Mouse (Mus musculus) heart, adult 9 months (tissue): ENCODE results near the gene March1.

Experiments used
- DNase-seq, 2 experiments: peaks; one replicate each; pipeline ENCODE4 v3.0.0; 2022; ENCODE audit warnings: low spot score in 2 of 2

Gene March1

DNA sequence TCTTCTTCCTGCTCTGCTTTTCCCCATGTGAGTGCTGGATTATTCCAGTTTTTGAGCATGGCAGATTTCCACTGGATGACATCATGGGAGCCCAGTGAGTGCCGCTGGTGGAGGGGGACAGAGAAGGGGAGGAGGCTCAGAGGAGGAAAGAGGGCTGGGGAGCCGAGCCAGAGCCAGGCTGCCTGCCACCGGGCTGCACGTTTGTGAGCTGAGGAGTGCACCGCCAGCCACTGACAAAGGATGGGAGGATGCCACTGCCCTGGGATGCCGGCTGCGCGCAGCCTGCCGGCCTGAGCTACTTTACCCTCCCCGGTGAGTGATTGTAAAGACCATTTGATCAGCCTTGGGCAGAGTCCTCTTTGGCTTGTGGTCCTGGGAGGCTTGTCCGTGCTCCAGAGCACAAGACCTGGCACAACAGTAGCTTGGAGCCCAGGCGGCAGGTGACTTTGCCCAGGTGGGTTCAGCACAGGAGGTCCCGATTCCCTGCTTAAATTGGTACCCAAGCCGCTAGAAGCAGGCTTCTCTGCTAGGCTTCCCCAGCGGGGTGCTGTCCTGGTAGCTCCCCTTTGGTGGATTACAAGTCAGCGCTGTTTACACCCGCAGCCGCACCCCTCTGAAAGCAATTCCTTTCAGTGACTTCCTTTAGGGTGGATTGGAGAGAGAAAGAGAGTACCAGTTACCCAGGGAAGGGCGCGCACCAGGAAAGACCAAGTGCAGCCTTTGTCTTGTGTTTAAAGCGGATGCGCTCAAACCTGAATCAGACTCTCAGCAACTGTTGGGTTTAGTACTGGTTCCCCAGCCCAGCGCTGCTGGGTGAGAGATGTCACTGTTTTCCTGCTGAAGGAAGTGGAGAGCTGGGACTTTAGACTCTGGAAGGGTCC, at the start of gene March1:
Gene March1, plus strand, starts transcription at position 30 of the 881 bp plus-strand sequence.
- no peak for DNase-seq

DNA sequence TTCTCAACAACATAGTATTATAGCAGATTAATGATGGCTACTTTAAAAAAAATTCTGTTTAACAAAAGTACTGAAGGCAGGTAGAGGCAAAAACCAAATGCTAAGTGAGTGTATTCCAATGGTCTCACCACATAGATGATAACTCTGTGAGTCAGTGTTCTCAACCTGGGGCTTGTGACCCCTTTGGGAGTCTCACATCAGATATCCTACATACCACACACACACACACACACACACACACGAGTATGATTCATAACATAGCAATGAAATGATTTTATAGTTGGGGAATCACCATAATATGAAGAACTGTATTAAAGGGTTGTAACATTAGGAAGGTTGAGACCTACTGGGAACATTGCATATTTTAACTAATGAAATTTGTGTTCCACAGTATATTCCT, 30.8 kb upstream of the March1 start:
- DNase-seq: no peak

DNA sequence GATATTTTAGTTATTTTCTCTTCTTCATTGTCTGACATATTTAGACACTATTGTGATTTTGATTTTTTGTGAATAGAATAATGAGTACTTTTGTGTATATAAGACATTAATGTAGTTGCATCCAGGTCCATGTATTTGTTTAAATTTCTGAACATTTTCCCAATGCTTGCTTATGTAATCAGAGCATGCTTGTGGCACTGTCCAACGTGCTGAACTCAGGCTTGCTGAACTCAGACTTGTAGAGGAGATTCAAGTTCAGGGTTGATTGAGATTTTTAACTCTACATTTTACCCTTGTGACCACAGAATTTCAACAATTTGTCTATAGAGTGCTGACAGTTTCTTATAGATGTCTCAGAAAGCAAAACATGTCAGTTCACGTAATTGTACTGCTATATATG, 14.5 kb upstream of the March1 start:
- no peak for DNase-seq

DNA sequence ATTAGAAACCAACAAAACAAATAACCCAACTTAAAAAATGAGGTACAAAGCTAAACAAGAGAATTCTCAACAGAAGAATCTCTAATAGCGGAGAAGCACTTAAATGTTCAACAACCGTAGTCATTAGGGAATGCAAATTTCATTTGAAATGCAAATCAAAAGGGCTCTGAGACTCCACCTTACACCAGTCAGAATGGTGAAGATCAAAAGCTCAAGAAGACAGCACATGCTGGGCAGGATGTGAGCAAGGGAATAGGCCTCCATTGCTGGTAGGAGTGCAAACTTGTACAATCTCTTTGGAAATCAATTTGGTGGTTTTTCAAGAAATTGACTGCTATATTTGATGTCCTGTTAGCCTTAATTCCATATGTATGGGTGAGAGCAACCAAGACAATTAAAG, 8.2 kb upstream of the March1 start:
- no peak for DNase-seq

DNA sequence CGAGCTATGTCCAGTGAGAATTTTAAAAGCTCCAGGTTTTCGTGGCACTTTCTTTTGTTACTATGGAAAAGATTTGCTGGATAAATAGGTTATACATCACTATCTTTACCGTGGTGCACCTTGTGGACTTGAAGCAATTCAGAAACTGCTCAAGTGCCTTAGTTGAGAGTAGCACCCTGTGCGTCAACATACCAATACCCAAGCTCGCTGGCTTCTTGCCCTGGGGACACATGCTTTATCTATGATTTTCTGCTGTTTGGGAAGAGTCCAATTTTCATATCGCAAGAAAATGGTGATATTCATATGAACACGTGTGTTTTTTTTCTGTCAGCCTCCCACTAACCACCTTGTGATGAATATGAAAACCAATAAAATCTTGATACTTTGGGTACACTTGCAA, 1.3 kb downstream of the March1 start:
- DNase-seq: no peak

DNA sequence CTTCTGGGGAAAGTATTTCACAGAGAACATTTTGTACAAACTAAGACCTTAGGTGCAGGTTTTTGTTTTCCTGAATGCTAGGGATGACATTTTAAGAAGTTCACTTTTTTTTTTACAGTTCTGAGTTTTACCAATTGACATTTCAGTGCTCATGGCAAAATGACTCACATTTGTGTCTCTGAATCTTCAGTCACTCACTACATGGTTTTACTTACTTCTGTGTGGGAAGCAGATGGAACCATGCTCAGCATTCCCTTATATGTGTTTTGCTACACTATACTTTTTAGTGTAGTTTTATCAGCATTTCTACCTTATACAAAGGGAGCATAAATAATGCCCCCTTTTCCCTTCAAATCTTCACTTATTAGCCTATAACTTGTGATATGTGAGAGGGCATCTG, 27.2 kb downstream of the March1 start:
- no peak for DNase-seq

DNA sequence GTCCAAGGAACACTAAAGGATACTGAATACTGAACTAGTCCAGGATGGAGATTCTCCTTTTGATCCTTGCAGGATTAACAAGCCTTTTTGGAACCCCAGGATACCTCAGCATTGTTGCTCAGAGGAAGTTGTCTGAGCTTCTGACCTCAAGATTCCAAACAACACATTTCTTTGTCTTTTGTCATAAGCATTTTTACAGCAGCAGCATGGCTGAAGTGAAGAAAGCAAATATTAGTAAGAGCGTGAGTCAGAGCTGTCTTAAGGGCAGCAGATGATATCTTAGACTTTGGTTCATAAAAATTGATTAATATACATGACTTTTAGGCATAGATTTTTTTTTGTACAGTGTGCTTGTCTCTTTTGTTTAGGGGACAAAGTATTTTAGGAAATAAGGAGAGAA, 27.8 kb downstream of the March1 start:
- DNase-seq: no peak

DNA sequence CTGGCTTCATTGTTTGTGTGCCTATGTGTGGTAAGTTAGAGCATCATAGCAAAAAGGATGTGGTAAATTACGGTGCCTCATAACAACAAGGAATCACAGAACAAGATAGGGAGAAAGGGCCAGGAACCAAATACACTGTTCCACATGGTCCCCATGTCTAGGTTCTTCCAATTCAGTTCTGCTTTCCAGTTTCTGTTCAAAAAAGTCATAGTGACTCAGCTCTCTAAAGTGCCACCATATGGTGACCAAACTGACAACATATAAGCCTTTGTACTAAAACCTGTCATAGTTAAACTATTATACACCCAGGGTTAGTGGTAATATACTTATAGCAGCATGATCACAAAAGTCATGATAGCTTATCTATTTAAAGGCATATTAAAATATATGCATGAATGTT, 28.2 kb downstream of the March1 start:
- no peak for DNase-seq

DNA sequence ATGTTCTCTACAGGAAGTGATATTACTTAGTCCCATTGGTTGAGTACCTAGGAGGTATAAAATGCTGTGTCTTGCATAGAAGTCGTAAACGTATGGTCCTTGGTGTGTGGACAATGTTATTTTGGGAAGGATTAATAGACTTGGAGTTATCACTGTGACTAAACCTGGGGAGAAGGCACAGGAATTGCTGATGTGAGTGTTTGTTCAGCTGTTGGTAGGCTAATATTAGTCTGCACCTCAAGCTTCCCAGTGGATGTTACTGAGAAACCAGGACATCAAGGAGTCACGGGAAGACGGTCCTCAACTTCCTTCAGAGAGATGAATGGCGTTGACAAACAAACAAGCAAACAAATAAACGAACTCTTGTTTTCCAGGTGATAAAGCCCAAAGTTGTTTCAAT, 38.2 kb downstream of the March1 start:
- no peak for DNase-seq

DNA sequence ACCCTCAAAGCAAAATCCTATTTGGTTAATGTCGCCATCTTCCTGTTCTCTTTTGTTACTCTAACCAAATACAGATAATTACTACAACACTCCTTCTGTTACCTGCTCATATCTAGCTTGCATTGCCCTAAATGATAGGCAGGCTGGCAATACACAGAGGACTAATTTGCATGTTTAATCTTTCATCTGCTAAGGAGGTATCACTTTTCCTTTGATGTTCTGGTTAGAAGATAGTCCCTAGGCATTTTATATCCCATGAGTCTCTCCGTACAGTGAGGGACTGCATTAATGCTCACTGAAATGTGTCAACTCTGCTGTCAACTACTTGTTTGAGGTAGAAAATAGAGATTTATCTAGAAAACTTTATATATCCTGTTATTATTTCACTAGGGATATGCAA, 44.2 kb downstream of the March1 start:
- no peak for DNase-seq

DNA sequence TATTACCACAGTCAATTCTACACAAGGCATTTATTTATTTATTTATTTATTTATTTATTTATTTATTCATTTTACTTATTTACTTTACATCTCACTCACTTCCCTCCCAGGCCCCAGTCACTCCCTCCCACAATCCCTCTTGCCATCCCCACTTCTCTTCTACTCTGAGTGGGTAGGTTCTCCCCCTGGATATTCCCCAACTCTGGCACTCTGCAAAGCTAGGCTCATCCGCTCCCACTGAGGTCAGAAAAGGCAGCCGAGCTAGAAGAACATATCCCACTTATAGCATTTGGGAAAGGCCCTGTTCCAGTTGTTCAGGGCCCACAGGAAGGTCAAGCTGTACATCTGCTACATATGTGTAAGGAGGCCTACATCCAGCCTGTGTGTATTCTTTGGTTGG, 48.1 kb downstream of the March1 start:
- no peak for DNase-seq

DNA sequence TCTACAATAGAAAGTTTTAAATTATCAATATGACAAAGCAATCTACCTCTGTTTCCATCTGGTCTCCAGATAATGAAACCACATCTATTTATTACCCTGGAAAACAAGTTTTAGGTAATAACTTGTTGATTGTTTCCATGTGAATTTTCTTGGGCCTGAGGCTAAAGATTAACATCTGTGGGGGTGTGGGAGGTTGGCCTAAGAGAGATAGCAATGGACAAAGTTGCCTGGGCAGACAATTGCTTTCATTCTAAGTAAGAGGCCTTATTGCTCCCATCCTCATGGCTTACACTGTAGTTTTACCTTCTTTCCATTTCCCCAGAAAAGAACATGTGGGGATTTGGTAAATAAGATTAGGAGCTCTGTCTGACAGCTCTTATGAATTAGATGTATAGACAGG, 125.4 kb downstream of the March1 start:
- DNase-seq: no peak

DNA sequence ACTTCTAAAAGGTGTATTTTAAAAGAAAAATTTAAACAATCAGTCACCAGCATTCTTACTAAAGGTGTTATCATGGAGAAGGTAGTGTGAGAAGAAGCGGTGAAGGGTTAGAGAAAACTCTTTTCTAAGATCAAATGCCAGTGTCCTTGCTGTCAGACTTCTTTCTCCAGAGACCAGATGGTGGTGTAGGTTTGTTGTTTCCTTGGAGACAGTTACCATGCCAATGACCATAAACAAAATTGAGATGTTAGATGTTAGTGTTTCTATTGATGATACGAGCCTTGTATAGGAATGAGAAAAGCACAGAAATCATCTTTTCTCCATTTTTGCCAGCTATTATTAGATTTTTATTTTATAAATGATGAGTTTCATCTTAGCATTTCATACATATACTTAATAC, 158.1 kb downstream of the March1 start:
- DNase-seq: no peak

DNA sequence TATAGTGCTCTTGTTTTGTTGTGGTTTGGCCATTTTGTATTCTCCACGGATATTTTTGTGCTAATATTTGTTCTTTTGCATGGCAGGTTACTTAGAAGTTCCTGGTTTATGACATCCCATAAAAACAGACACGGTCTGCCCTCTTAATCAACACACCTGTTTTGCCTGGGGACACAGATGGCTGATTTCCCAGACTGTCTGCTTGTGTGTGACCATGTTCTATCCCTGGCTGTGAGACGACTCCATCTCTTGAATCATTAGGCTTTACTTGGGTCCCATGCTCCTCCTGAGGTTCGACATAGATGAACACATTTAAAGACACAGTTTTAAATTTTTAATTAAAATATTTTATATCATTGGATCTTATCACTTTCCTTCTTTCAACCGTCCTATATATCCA, 163.5 kb downstream of the March1 start:
- DNase-seq: no peak

DNA sequence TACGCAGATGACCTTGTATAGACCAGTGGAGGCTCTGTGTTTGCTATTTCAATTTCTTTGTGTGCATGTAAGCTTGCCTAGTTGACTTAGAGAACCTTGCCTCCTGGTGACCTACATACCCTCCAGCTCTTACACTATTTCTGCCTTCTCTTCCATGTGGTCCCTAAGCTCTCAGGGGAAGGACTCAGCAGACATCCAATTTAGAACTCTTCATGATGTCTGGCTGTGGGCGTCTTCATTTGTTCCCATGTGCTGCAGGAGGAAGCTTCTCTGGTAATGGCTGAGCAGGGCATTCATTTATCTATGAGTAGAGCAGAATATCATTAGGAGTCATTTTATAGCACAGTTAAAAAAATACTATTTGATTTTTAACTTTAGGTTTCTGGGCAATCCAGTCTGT, 195.3 kb downstream of the March1 start:
- no peak for DNase-seq

DNA sequence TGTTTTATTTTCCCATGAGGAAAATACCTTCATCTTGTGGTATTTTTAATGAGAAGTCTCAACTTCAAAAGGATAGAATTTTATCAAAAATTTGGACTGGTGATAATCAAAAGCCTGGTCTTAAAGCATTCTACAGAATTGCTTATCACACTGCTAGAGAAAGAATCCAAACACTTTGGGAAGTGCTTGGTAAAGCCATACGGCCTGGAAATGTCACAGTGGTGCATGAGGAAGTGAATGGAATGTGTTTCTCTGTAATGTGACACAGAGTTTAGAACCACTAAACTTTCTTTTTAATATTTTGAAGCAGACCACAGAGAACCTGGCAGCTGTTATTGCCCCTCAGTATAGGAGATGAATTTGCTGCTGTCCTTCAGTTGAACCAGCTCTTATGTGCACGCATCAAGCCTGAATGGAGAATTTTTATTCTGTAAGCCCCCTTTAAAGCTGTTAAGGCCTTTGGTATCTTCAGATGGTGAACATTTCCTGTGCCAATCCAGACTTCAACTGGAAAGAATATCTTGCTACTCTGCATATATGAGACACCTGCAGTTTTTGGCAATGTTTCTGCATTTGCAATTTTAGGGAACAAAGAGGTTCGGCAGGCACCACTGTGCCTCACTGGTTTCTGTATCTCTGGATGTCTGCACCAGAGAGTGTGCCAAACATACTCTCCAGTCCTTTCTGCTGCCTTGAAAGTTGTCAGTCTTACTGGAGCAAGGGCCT, 304.8 kb downstream of the March1 start:
- DNase-seq: no peak

DNA sequence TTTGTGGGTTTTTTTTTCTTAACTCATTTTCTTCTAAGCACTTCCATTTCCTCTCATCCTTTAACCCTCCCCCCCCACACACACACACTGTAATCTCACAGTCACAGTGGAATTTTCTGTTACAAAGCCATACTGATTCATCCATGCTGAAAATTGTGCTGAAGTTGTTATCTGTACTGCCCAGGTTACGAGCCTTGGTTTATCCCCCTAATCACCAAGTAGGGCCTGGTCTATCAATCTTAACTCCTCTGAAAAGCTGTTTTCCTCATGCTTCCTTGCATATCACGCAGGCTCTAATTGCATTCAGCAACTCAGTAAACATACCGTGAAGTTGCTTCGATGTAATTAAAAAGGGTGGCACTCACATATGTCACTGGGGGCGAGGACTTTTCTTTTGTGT, 339.2 kb downstream of the March1 start:
- no peak for DNase-seq

DNA sequence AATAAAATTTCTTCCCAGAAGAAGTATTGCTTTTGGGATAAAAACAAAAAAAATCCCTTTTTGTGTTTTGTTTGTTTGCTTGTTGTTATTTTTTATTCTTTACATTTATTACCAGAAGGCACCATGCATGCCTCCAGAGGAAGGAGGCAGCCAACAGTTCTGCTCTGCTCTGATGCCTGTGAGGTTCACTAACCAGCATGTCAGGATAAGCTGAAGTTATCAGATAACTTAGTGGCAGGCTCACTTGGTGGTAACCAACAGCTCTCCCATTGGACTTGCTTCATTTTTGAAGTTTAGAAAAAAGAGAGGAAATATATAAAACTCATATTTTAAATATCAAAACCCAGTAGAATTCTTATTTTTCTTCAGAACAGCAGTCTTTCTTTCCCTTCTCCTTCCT, 339.8 kb downstream of the March1 start:
- DNase-seq: no peak

DNA sequence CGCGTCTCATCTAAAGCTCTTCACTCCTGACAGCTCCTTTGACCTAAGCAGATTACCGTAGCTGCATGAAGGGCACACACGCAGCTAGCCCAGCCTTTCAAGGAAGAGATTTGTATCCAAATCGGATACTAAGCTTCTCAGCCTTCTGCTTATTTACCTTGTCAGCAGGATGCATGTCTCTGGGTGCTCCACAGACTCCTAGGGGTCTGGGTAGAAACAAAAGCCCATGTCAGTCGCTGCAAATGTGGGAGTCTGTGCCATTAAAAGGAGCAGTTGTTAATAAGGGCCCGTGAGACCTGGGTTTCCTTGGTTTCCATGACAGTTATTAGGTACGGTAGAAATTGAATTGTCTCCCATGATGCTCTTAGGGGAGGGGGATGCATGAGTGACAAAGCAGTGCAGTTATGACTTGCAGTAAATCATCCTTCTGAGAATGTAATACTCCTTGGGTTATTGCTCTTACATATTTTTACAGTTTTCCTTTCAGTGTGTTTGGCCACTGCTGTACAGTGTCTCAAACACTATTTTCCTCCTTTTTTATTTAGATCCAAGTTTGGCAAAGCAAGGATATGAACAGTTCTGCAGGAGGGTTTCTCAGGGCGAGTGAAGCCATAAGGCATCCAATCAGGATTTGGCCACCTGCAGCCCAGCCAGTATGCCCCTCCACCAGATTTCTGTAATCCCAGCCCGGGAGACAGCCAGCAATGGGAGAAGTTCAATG, 349.0 kb downstream of the March1 start:
- no peak for DNase-seq

DNA sequence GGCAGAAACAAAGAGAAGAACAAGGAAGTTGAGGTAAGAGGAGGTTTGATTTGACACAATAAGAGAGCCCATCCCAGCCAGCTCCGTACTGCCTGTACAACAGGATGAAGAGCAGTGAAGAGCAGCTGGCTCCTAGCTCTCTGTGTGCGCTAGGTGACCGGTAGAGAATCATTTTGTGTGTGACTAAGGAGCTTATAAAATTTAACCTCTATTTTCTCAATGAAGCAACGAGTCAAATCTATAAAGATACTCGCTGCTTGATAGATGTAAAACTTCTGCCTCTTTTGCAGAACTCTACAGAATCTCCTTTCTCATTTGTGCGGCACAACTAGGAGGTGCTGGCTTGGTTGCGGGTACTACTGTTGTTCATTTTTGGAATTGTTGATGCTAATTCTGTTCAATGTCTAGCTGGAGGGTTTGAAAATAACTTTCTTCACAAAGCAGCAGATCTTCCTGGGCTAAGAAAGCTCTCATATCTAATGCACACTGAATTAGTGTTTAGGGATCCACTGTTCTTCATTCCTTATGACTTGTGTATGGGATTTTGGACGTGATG, 349.6 kb downstream of the March1 start:
- DNase-seq: no peak

DNA sequence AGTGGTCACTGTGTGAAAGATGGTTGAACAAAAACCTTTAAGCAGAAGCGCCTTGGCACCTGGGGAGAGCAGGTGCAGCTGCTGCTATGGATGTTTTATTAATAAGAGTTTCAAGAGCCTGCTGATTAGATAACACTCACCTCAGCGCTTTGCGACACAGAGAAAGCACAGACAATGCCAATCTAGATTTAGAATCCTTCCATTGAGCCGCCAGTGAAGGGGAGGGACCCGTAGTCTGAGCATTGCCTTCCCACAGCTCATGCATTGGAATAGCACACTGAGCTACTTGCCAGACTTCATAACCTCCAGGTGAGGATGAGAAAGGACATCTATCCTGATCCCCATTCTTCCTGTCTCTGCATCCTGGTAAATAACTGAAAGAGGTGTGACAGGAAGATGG, 359.2 kb downstream of the March1 start:
- DNase-seq: no peak

DNA sequence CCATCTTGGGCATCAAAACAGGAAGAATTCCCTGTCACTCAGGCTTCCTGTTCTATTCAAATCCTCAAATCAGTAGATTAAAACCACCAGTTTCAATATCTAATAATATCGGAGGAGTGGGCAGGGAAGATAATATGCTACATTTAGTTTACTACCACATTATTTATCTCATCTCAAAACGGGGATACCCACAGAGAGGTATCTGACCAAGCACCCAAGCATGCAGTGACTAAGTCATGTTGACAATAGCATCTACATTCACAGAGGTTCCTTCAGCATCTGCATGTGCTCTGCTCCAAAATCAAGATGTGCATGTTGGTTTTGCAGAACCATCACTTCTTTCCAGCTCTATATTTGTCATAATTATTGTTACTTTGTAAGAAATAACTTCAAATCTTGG, 364.3 kb downstream of the March1 start:
- no peak for DNase-seq
